Mouse (Mus musculus) CH12.LX (cell line): ENCODE measurements around the gene Dvl2.

Experiments
- CHD2 ChIP-seq: IDR thresholded peaks from 2 replicates; pipeline ENCODE4 v1.6.1; 2011; ENCODE audit warnings: low read length, improper control_type of control experiment
- CTCF ChIP-seq, 2 experiments: IDR thresholded peaks in 1 of 2; conservative IDR thresholded peaks in 1 of 2; 2 replicates each; pipeline ENCODE4 v1.5.1; 2011 to 2012; ENCODE audit warnings: low read depth in 2 of 2, low read length in 2 of 2, improper control_type of control experiment in 1 of 2, inconsistent platforms in 1 of 2, mild to moderate bottlenecking in 1 of 2, moderate library complexity in 1 of 2
- E2F4 ChIP-seq: IDR thresholded peaks from 2 replicates; pipeline ENCODE4 v1.6.1; 2011; ENCODE audit warnings: low read depth, low read length, improper control_type of control experiment; ENCODE audit not compliant: insufficient replicate concordance
- KAT2A ChIP-seq: IDR thresholded peaks from 2 replicates; pipeline ENCODE4 v1.6.1; 2012; ENCODE audit warnings: low read length, improper control_type of control experiment, inconsistent platforms; ENCODE audit not compliant: insufficient replicate concordance
- POLR2A ChIP-seq: IDR thresholded peaks from 2 replicates; pipeline ENCODE4 v1.6.1; 2011; ENCODE audit warnings: low read depth, mild to moderate bottlenecking, improper control_type of control experiment, low read length
- POLR2AphosphoS2 ChIP-seq: IDR thresholded peaks from 2 replicates; pipeline ENCODE4 v1.6.1; 2011; ENCODE audit warnings: low read depth, low read length, improper control_type of control experiment
- SIN3A ChIP-seq: IDR thresholded peaks from 2 replicates; pipeline ENCODE4 v1.6.1; 2012; ENCODE audit warnings: low read length, improper control_type of control experiment, inconsistent platforms
- ZC3H11A ChIP-seq: IDR thresholded peaks from 2 replicates; pipeline ENCODE4 v1.6.1; 2012; ENCODE audit warnings: low read depth, mild to moderate bottlenecking, inconsistent platforms, low read length, improper control_type of control experiment
- ZNF384 ChIP-seq: IDR thresholded peaks from 2 replicates; pipeline ENCODE4 v1.6.1; 2012; ENCODE audit warnings: low read depth, low read length, improper control_type of control experiment, inconsistent platforms

GRCm38 (mm10) chr11:70030651-70031320 is 30.4 kb downstream of the Dvl2 start:
- no peak for TF ChIP-seq SIN3A
- no peak for TF ChIP-seq CTCF (conservative IDR thresholded peaks at IDR 0.05 in 1 of 2, IDR thresholded peaks at IDR 0.05 in 1 of 2; ENCODE audit: low read depth in 2 of 2, low read length in 2 of 2)
- TF ChIP-seq POLR2A = no peak
- TF ChIP-seq E2F4 = no peak
- no peak for TF ChIP-seq POLR2AphosphoS2
- no peak for TF ChIP-seq CHD2
- no peak for TF ChIP-seq KAT2A
- TF ChIP-seq ZNF384 = no peak
- TF ChIP-seq ZC3H11A = no peak
